Mouse (Mus musculus) lung, adult 2 months (tissue): Measurements from ENCODE around the gene Slc12a8. TPM values are rescaled to one million over a fixed set of nuclear protein-coding genes. Genes with fewer than 3 reads are reported as not detected.

Experiments used
- DNase-seq: peaks from one replicate; pipeline ENCODE4 v3.0.0; 2022
- H3K4me1 ChIP-seq: fragments of 200-500 bp; 2 replicates; pipeline ENCODE4 v1.6.1; 2011; ENCODE audit warnings: low read length; ENCODE audit not compliant: control insufficient read depth, insufficient read depth
- H3K4me3 ChIP-seq: fragments of 200-500 bp; replicated peaks from 2 replicates; pipeline ENCODE3; 2011; ENCODE audit warnings: low read depth, mild to moderate bottlenecking, control low read depth, low read length; ENCODE audit errors: extremely low read depth
- CTCF ChIP-seq: fragments of 200-500 bp; IDR thresholded peaks from 2 replicates; pipeline ENCODE4 v1.5.1; 2011; ENCODE audit warnings: mild to moderate bottlenecking, low read length, control low read depth; ENCODE audit not compliant: insufficient read depth
- POLR2A ChIP-seq: fragments of 200-500 bp; IDR thresholded peaks from 2 replicates; pipeline ENCODE4 v1.6.1; 2011; ENCODE audit warnings: low read depth, mild to moderate bottlenecking, control low read depth, low read length, borderline replicate concordance; ENCODE audit errors: extremely low read depth
- WGBS: fragments of 180-500 bp; shearing (Covaris S2); methylation state at CpG from one replicate; pipeline ENCODE4 v1.1.7; 2018; 5-methylcytosine and 5-hydroxymethylcytosine counted together
- polyA plus RNA-seq: library from polyadenylated mRNA; depleted of rRNA; stranded (reverse); fragments of >200 nt; gene quantifications from 2 replicates; pipeline ENCODE4 v1.2.3, GENCODE M21; 2012

Slc12a8 gene
- polyA plus RNA-seq, 1 experiment: 0.92 TPM

- TF ChIP-seq POLR2A: no peak
- no peak for TF ChIP-seq CTCF
- Histone ChIP-seq H3K4me3 (no peak overlapping the region), H3K4me1 (no peaks in the 10 kb centered on the region)
- no peak for DNase-seq
- 88% methylated on average over 5 of the region's 5 CpGs for WGBS
Measured at GRCm38 (mm10) chr16:33629539-33629938, 112.4 kb downstream of the Slc12a8 start.

DNA sequence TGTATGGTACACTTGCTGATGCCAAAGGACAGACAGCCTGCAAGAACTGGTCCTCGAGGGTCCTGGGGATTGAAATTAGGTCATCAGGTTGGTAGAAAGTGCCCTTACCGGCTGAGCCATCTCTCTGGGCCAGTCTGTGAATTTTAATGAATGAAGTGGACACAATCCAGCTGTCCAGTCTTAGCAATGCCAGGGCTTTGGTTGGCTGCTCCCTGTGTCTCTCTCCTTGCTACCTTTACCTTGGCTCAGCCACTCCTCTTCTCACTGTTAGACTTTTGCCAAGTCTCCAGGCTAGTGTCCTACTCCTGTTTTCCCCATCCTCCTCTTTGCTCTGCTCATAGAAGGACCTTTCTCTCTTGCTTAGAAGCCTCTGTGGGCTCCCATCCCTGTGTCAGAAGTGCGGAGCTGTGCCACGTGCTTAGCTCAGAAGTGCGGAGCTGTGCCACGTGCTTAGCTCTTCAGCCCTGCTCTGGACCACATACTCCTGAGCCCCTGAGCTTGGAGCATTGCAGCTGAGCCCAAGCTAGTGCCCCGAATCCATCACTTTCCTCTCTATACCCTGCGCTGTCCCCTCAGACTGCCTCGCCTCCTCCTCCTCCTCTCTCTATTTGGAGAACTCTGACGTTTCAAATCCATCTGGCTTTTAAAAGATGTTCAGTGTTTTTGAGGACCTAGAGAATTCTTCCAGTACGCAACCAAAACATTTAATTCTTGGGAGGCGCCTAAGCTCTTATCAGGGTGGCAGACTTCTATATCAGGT is 118.9 kb downstream of the Slc12a8 start:
- no peak for DNase-seq
- 80% methylated on average over 12 of the region's 12 CpGs for WGBS
- Histone ChIP-seq H3K4me1 (peaks cover 4% of the 10 kb centered on the region), H3K4me3 (no peak overlapping the region)
- TF ChIP-seq POLR2A (no peak), CTCF (no peak)

- peaks cover 4% of the 10 kb centered on the region for H3K4me1 ChIP-seq
- WGBS: 33% methylated on average over 3 of the region's 3 CpGs
- H3K4me3 ChIP-seq: no peak overlapping the region
- TF ChIP-seq CTCF (no peak), POLR2A (no peak)
- no peak for DNase-seq
Measured at GRCm38 (mm10) chr16:33641779-33642178, 124.7 kb downstream of the Slc12a8 start.

GRCm38 (mm10) chr16:33653116-33653515 is 136.0 kb downstream of the Slc12a8 start:
- DNase-seq: no peak
- 95% methylated on average over 6 of the region's 6 CpGs for WGBS
- H3K4me3 ChIP-seq: no peak overlapping the region
- TF ChIP-seq POLR2A (no peak), CTCF (no peak)
- no peaks in the 10 kb centered on the region for H3K4me1 ChIP-seq

GRCm38 (mm10) chr16:33655443-33655842 is 138.3 kb downstream of the Slc12a8 start:
- WGBS: 85% methylated on average over 3 of the region's 3 CpGs
- TF ChIP-seq POLR2A (no peak), CTCF (no peak)
- DNase-seq: no peak
- Histone ChIP-seq H3K4me1 (no peaks in the 10 kb centered on the region), H3K4me3 (no peak overlapping the region)

DNA sequence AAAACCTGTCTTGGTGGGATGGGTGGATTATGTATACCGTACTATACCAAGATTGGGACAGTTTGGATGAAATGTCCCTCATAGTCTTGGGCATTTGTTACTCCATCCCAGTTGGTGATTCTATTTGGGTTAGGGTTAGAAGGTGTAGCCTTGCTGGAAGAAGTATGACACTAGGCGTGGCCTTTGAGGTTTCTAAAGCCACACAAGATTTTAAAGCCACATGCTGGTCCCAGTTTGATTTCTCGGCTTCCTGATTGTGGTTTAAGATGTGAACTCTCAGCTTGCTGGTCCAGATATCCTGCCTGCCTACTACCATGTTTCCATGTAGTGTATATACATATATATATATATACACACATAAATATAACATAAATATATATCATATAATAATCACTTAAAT is 140.1 kb downstream of the Slc12a8 start:
- WGBS: 79% methylated on average over 3 of the region's 3 CpGs
- no peak for TF ChIP-seq CTCF
- no peak for TF ChIP-seq POLR2A
- DNase-seq: no peak
- Histone ChIP-seq H3K4me3 (no peak overlapping the region), H3K4me1 (no peaks in the 10 kb centered on the region)

GRCm38 (mm10) chr16:33658121-33658520 is 141.0 kb downstream of the Slc12a8 start:
- peak; percentile 2 for DNase-seq
- Histone ChIP-seq H3K4me1 (no peaks in the 10 kb centered on the region), H3K4me3 (no peak overlapping the region)
- TF ChIP-seq CTCF: no peak
- no peak for TF ChIP-seq POLR2A
- WGBS: 96% methylated on average over 3 of the region's 3 CpGs

DNA sequence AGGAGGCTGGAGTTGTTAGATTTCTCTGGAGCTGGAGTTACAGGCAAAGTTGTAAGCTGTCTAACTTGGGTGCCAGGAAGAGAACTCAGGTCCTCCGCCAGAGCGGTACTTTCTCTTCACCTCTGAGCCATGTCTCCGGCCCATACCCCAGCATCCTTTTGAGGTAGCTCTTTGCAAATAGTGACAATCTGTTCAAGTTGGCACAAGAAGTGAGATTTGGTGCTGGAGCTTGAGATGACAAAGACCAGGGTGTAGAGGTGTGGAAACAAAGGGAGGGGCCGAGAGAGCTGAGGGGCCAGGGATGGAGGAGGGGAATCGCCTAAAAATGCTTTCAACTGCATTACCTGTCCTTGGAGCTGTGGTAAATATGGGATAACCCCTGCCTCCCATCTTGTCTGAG is 142.4 kb downstream of the Slc12a8 start:
- TF ChIP-seq CTCF (no peak), POLR2A (no peak)
- no peak for DNase-seq
- H3K4me1 ChIP-seq: no peaks in the 10 kb centered on the region
- 76% methylated on average over 5 of the region's 5 CpGs for WGBS
- H3K4me3 ChIP-seq: no peak overlapping the region

DNA sequence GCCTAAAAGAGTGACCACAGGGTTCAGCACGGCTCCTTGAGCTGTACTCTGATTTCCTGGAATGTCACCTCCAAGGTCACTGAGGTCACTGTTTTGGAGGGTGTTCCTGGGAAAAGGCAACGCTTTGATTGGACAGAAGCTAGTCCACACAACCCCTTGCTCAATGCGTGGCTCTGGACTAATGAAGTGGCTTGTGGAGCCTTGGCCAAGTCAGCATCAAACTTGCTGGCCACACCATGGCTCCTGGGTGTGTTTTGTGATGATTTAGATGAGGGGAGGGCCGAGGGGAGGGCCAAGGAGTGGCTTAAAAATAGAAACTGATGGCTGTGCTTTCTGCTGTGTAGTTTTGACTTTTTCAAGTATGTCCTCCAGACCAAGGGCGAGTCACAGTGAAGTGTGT is 143.0 kb downstream of the Slc12a8 start:
- 44% methylated on average over 5 of the region's 5 CpGs for WGBS
- Histone ChIP-seq H3K4me1 (no peaks in the 10 kb centered on the region), H3K4me3 (no peak overlapping the region)
- no peak for TF ChIP-seq POLR2A
- TF ChIP-seq CTCF: no peak
- peak; percentile 40 for DNase-seq

DNA sequence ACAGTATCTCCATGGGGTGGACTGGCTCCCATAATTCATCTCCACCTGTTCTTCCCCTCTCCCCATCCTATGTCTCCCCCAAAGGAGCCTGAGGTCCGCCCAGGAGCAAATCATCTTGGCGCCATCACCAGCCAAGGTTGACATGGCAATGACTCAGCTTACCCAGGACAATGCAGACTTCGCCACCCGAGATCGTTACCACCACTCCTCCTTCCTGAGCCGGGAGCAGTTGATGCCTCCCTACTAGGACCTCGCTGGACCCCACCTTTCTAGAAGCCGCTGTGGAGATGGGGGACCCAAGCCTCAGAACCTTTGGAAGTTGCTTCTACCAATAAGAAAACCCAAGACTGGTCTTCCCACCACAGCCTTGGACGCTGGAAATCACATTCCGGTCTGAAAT is 145.7 kb downstream of the Slc12a8 start:
- no peak overlapping the region for H3K4me3 ChIP-seq

More for the DNA sequence above, 145.7 kb downstream of the Slc12a8 start:
- no peak for DNase-seq
- TF ChIP-seq CTCF (no peak), POLR2A (no peak)
- WGBS: 97% methylated on average over 10 of the region's 10 CpGs
- H3K4me1 ChIP-seq: no peaks in the 10 kb centered on the region
